Mouse (Mus musculus) bone marrow, adult 2 months (tissue): ENCODE measurements around the gene Eps8l2. TPM values are rescaled to one million over a fixed set of nuclear protein-coding genes. Genes with fewer than 3 reads are reported as not detected.

Experiments
- H3K27ac ChIP-seq: fragments of 200-500 bp; 2 replicates; pipeline ENCODE4 v1.5.1; 2012; ENCODE audit warnings: low read depth, mild to moderate bottlenecking, control low read depth, inconsistent platforms, low read length; ENCODE audit not compliant: control insufficient read depth, poor library complexity, insufficient read depth
- H3K4me1 ChIP-seq: fragments of 200-500 bp; 2 replicates; pipeline ENCODE4 v1.6.1; 2011; ENCODE audit warnings: low read length; ENCODE audit not compliant: control insufficient read depth, insufficient read depth
- H3K4me3 ChIP-seq: fragments of 200-500 bp; replicated peaks from 2 replicates; pipeline ENCODE3; 2011; ENCODE audit warnings: mild to moderate bottlenecking, low read depth, low read length, control low read depth; ENCODE audit not compliant: control insufficient read depth
- CTCF ChIP-seq: fragments of 200-500 bp; IDR thresholded peaks from 2 replicates; pipeline ENCODE4 v1.5.1; 2011; ENCODE audit warnings: low read length, control low read depth; ENCODE audit not compliant: control insufficient read depth, insufficient read depth
- POLR2A ChIP-seq: fragments of 200-500 bp; IDR thresholded peaks from 2 replicates; pipeline ENCODE4 v1.6.1; 2011; ENCODE audit warnings: low read depth, mild to moderate bottlenecking, control low read depth, low read length, borderline replicate concordance; ENCODE audit not compliant: control insufficient read depth
- WGBS: fragments of 180-500 bp; shearing (Covaris S2); methylation state at CpG from one replicate; pipeline ENCODE4 v1.1.7; 2018; 5-methylcytosine and 5-hydroxymethylcytosine counted together
- polyA plus RNA-seq: library from polyadenylated mRNA; stranded (reverse); fragments of >200 nt; gene quantifications from 2 replicates; pipeline ENCODE4 v1.2.4, GENCODE M21; 2011; ENCODE audit warnings: low replicate concordance; ENCODE audit not compliant: missing spikeins, insufficient read depth, insufficient read length

The Eps8l2 gene
- polyA plus RNA-seq, 1 experiment = 0.57 TPM

- Histone ChIP-seq H3K4me3 (no peak overlapping the region), H3K4me1 (no peaks in the 10 kb centered on the region; the same call in 1 of the 2 replicates), H3K27ac (no peak overlapping the region)
- WGBS = 59% methylated on average over 3 of the region's 3 CpGs
- no peak for TF ChIP-seq POLR2A
Observed at GRCm38 (mm10) chr7:141337716-141338416, 814 bp upstream of the Eps8l2 start.

- no peak overlapping the region for H3K4me3 ChIP-seq
- H3K4me1 ChIP-seq = no peaks in the 10 kb centered on the region; the same call in 1 of the 2 replicates
- 79% methylated on average over 20 of the region's 20 CpGs for WGBS
- no peak for TF ChIP-seq CTCF
- TF ChIP-seq POLR2A = no peak
- H3K27ac ChIP-seq = no peak overlapping the region
Observed at GRCm38 (mm10) chr7:141339215-141339920, 688 bp downstream of the Eps8l2 start.

GRCm38 (mm10) chr7:141340023-141340422 lies 1.3 kb downstream of the Eps8l2 start:
- H3K4me1 ChIP-seq = no peaks in the 10 kb centered on the region; the same call in 1 of the 2 replicates
- no peak overlapping the region for H3K27ac ChIP-seq
- no peak overlapping the region for H3K4me3 ChIP-seq
- no peak for TF ChIP-seq CTCF
- TF ChIP-seq POLR2A = no peak
- 88% methylated on average over 7 of the region's 7 CpGs for WGBS

- Histone ChIP-seq H3K4me1 (no peaks in the 10 kb centered on the region; the same call in 1 of the 2 replicates), H3K27ac (no peak overlapping the region), H3K4me3 (no peak overlapping the region)
- TF ChIP-seq POLR2A (no peak), CTCF (no peak)
- 89% methylated on average over 6 of the region's 6 CpGs for WGBS
Observed at GRCm38 (mm10) chr7:141340476-141340875, 1.8 kb downstream of the Eps8l2 start.

GRCm38 (mm10) chr7:141341689-141342226 lies 3.1 kb downstream of the Eps8l2 start:
- H3K4me1 ChIP-seq = no peaks in the 10 kb centered on the region; the same call in 1 of the 2 replicates
- no peak overlapping the region for H3K4me3 ChIP-seq
- no peak for TF ChIP-seq POLR2A
- no peak for TF ChIP-seq CTCF
- WGBS = 84% methylated on average over 10 of the region's 10 CpGs
- H3K27ac ChIP-seq = no peak overlapping the region

- TF ChIP-seq POLR2A = no peak
- no peak for TF ChIP-seq CTCF
- no peak overlapping the region for H3K4me3 ChIP-seq
- 76% methylated on average over 2 of the region's 2 CpGs for WGBS
- H3K4me1 ChIP-seq = no peaks in the 10 kb centered on the region; the same call in 1 of the 2 replicates
- H3K27ac ChIP-seq = no peak overlapping the region
Observed at GRCm38 (mm10) chr7:141343230-141343629, 4.5 kb downstream of the Eps8l2 start.

GRCm38 (mm10) chr7:141343696-141344095 lies 5.0 kb downstream of the Eps8l2 start:
- no peak overlapping the region for H3K27ac ChIP-seq
- H3K4me3 ChIP-seq = no peak overlapping the region
- WGBS = 74% methylated on average over 7 of the region's 7 CpGs
- TF ChIP-seq POLR2A (no peak), CTCF (no peak)
- H3K4me1 ChIP-seq = no peaks in the 10 kb centered on the region; the same call in 1 of the 2 replicates

- Histone ChIP-seq H3K27ac (no peak overlapping the region), H3K4me3 (no peak overlapping the region), H3K4me1 (no peaks in the 10 kb centered on the region; the same call in 1 of the 2 replicates)
- WGBS = 52% methylated on average over 5 of the region's 5 CpGs
- TF ChIP-seq POLR2A = no peak
- no peak for TF ChIP-seq CTCF
Observed at GRCm38 (mm10) chr7:141344787-141345186, 6.1 kb downstream of the Eps8l2 start.
